Mouse (Mus musculus) c-Kit-negative CD71-positive TER-119-positive erythroid progenitor cells, embryonic 14.5 days (primary cell): ENCODE measurements around the gene Fam98a.

Experiments used
- DNase-seq: peaks from one replicate; pipeline ENCODE4 v3.0.0-alpha.2; 2013; ENCODE audit warnings: low read depth, low spot score

Fam98a gene

GRCm38 (mm10) chr17:75521236-75521842, 30.4 kb downstream of the Fam98a start:
- no peak for DNase-seq

GRCm38 (mm10) chr17:75519239-75519900, 32.4 kb downstream of the Fam98a start:
- DNase-seq: no peak

GRCm38 (mm10) chr17:75518181-75518901, 33.4 kb downstream of the Fam98a start:
- DNase-seq: no peak

GRCm38 (mm10) chr17:75516591-75516990, 35.2 kb downstream of the Fam98a start:
- DNase-seq: no peak

- no peak for DNase-seq
These were observed 42.5 kb downstream of the Fam98a start for GRCm38 (mm10) chr17:75509257-75509656.

- DNase-seq: no peak
These were observed 44.8 kb downstream of the Fam98a start for GRCm38 (mm10) chr17:75506708-75507641.

- no peak for DNase-seq
These were observed 45.6 kb downstream of the Fam98a start for GRCm38 (mm10) chr17:75506097-75506675.

GRCm38 (mm10) chr17:75505053-75505452, 46.7 kb downstream of the Fam98a start:
- DNase-seq: no peak

GRCm38 (mm10) chr17:75503031-75503430, 48.7 kb downstream of the Fam98a start:
- no peak for DNase-seq

- DNase-seq: no peak
These were observed 53.5 kb downstream of the Fam98a start for GRCm38 (mm10) chr17:75498241-75498651.

GRCm38 (mm10) chr17:75495213-75495612, 56.5 kb downstream of the Fam98a start:
- DNase-seq: no peak
